Mouse (Mus musculus) cerebellum, adult 18-20 months (tissue): ENCODE measurements around the gene Pnma1.

Experiments
- DNase-seq, 2 experiments: peaks; one replicate each; pipeline ENCODE4 v3.0.0; 2021

Pnma1 gene

GRCm38 (mm10) chr12:84153414-84153813 is 5.1 kb upstream of the Pnma1 start:
- peak in 1 of 2 experiments; percentile 36 for DNase-seq

GRCm38 (mm10) chr12:84152352-84153190 is 4.3 kb upstream of the Pnma1 start:
- peak in 1 of 2 experiments; percentile 16 for DNase-seq

- DNase-seq = no peak
Observed at GRCm38 (mm10) chr12:84151911-84152310, 3.6 kb upstream of the Pnma1 start.

- DNase-seq = peak in 1 of 2 experiments; percentile 15
Observed at GRCm38 (mm10) chr12:84150976-84151375, 2.7 kb upstream of the Pnma1 start.

GRCm38 (mm10) chr12:84149971-84150370 is 1.7 kb upstream of the Pnma1 start:
- DNase-seq = no peak

- DNase-seq = no peak
Observed at GRCm38 (mm10) chr12:84148622-84149012, 328 bp upstream of the Pnma1 start.

- no peak for DNase-seq
Observed at GRCm38 (mm10) chr12:84142281-84143050, 5.8 kb downstream of the Pnma1 start.

GRCm38 (mm10) chr12:84141271-84141670 is 7.0 kb downstream of the Pnma1 start:
- no peak for DNase-seq

- no peak for DNase-seq
Observed at GRCm38 (mm10) chr12:84140135-84140534, 8.2 kb downstream of the Pnma1 start.

- DNase-seq = no peak
Observed at GRCm38 (mm10) chr12:84137131-84137530, 11.2 kb downstream of the Pnma1 start.

GRCm38 (mm10) chr12:84132265-84132664 is 16.0 kb downstream of the Pnma1 start:
- peak in 1 of 2 experiments; percentile 13 for DNase-seq

GRCm38 (mm10) chr12:84129931-84130330 is 18.4 kb downstream of the Pnma1 start:
- DNase-seq = no peak

GRCm38 (mm10) chr12:84128576-84128975 is 19.7 kb downstream of the Pnma1 start:
- DNase-seq = no peak

GRCm38 (mm10) chr12:84126899-84127298 is 21.4 kb downstream of the Pnma1 start:
- DNase-seq = no peak

- no peak for DNase-seq
Observed at GRCm38 (mm10) chr12:84125892-84126291, 22.4 kb downstream of the Pnma1 start.

GRCm38 (mm10) chr12:84119584-84119983 is 28.7 kb downstream of the Pnma1 start:
- DNase-seq = no peak

GRCm38 (mm10) chr12:84114153-84114994 is 33.9 kb downstream of the Pnma1 start, which contains the start of gene Dnal1:
Gene Dnal1, plus strand, starts transcription at chr12:84114366.
- peak; percentile 91 to 92 for DNase-seq

GRCm38 (mm10) chr12:84113676-84114075 is 34.6 kb downstream of the Pnma1 start:
- no peak for DNase-seq

GRCm38 (mm10) chr12:84110814-84111213 is 37.5 kb downstream of the Pnma1 start:
- DNase-seq = no peak

GRCm38 (mm10) chr12:84109924-84110323 is 38.4 kb downstream of the Pnma1 start:
- DNase-seq = no peak

- DNase-seq = no peak
Observed at GRCm38 (mm10) chr12:84107692-84108091, 40.6 kb downstream of the Pnma1 start.

- DNase-seq = no peak
Observed at GRCm38 (mm10) chr12:84107012-84107411, 41.3 kb downstream of the Pnma1 start.

- DNase-seq = no peak
Observed at GRCm38 (mm10) chr12:84101493-84101845, 46.8 kb downstream of the Pnma1 start.
